Mouse (Mus musculus) stomach, postnatal 0 days (tissue): ENCODE measurements at regions not wholly inside any gene's neighbourhood (a gene's known extent, or its start where the extent isn't known, plus 50 kb on each side); places are given as distances from the start of the nearest gene placed in this dataset.

Source experiments
- CTCF ChIP-seq: IDR thresholded peaks from 2 replicates; pipeline ENCODE4 v1.5.1; 2016; ENCODE audit warnings: antibody characterized with exemption, low read depth, mild to moderate bottlenecking, moderate library complexity
- EP300 ChIP-seq: optimal IDR thresholded peaks from 2 replicates; pipeline ENCODE3; 2016; ENCODE audit warnings: antibody characterized with exemption

- TF ChIP-seq CTCF (no peak), EP300 (no peak)
These were observed 106.1 kb upstream of the Fam92a start for GRCm38 (mm10) chr4:12277949-12278348.
